ENCODE assay signal across 19 mouse cellular contexts in genomic region chr16:52468426-52468825, GRCm38 (mm10). TPM values are rescaled to one million over a fixed set of nuclear protein-coding genes. Genes with fewer than 3 reads are reported as not detected.
A peak's percentile ranks its signal among the peaks of the same experiment; 100 is the strongest.
DNase-seq lines count a peak whose midpoint lies in the region; ATAC-seq and TF ChIP-seq lines count a peak whose summit lies in the region.
"Had no signal": no experiment of that assay in that cellular context is flagged by ENCODE, and none has a peak within 500 bp of the region (broad histone marks: within the 10 kb centered on the region; RNA-seq: fewer than 3 reads in every experiment).

No protein-coding gene starts in this region.

- H3K27ac ChIP-seq in MEL (ENCODE audit: control insufficient read depth, low read depth, low read length): no peak overlapping the region
- H3K27ac ChIP-seq: forebrain, embryonic 10.5 days; heart, embryonic 10.5 days; hindbrain, embryonic 15.5 days had no signal

- TF ChIP-seq POLR2A in MEL (IDR thresholded peaks at IDR 0.05; ENCODE audit: control insufficient read depth in 1 of 2, insufficient read depth in 1 of 2, low read depth in 1 of 2, low read length in 2 of 2, poor library complexity in 1 of 2): no peak

- TF ChIP-seq CTCF in MEL (IDR thresholded peaks at IDR 0.05 in 2 of 3, conservative IDR thresholded peaks at IDR 0.05 in 1 of 3; ENCODE audit: control insufficient read depth in 1 of 3, insufficient read depth in 1 of 3, low read depth in 2 of 3, low read length in 3 of 3, poor library complexity in 1 of 3, severe bottlenecking in 1 of 3): no peak

- no peak overlapping the region for H3K4me3 ChIP-seq in MEL (ENCODE audit: control insufficient read depth in 1 of 2, insufficient read depth in 1 of 2, low read depth in 2 of 2, low read length in 2 of 2)
- H3K4me3 ChIP-seq: forebrain, embryonic 10.5 days; heart, embryonic 10.5 days; hindbrain, embryonic 15.5 days had no signal

- no peak for TF ChIP-seq RAD21 in MEL (IDR thresholded peaks at IDR 0.05; ENCODE audit: low read depth, low read length)

- no peaks in the 10 kb centered on the region for H3K27me3 ChIP-seq in MEL (ENCODE audit: control insufficient read depth in 1 of 2, insufficient read depth in 2 of 2, low read length in 2 of 2)
- H3K27me3 ChIP-seq: hindbrain, embryonic 15.5 days had no signal

- no peaks in the 10 kb centered on the region for H3K9me3 ChIP-seq in MEL (replicated peaks; ENCODE audit: insufficient read depth, low read length)
- H3K9me3 ChIP-seq: forebrain, embryonic 10.5 days; heart, embryonic 10.5 days; hindbrain, embryonic 15.5 days had no signal

- H3K36me3 ChIP-seq in MEL (ENCODE audit: control insufficient read depth in 1 of 2, insufficient read depth in 2 of 2, low read length in 2 of 2): peaks cover 0 to 2% of the 10 kb centered on the region in 2 experiments; a peak in 1 of 4 replicates
- H3K36me3 ChIP-seq: forebrain, embryonic 10.5 days; heart, embryonic 10.5 days; hindbrain, embryonic 15.5 days had no signal

- H3K4me1 ChIP-seq in MEL (ENCODE audit: control insufficient read depth in 1 of 2, insufficient read depth in 2 of 2, low read length in 2 of 2): peaks cover 0 to 4% of the 10 kb centered on the region in 2 experiments; a peak in 1 of 4 replicates
- H3K4me1 ChIP-seq: forebrain, embryonic 10.5 days; heart, embryonic 10.5 days; hindbrain, embryonic 15.5 days had no signal

- no peaks in the 10 kb centered on the region for H3K79me2 ChIP-seq in MEL (ENCODE audit: control insufficient read depth, insufficient read depth, low read length, poor library complexity)

- DNase-seq in lung, postnatal 36 days: peak; percentile 32
- no peak for DNase-seq in lung, postnatal 4 days
- DNase-seq in MEL (ENCODE audit: low read depth, low spot score): peak; percentile 3
- peak; percentile 53 for DNase-seq in induced T-regulatory cell, adult 2 months (ENCODE audit: low read depth)
- DNase-seq in kidney, postnatal 14 days: no peak
- no peak for DNase-seq in urinary bladder, adult 18-20 months (ENCODE audit: low spot score in 2 of 2)
- DNase-seq in right cerebral cortex, adult 18-20 months: no peak
- DNase-seq: adrenal gland, postnatal 10 days; cerebellum, adult 8-10 months; gastrocnemius, postnatal 14 days; heart, postnatal 14 days; kidney, adult 8-10 months; kidney, postnatal 36 days; liver; lung, adult 2 months had no signal

- peak; percentile 84 for ATAC-seq in neutrophil, adult 5-6 weeks (ENCODE audit: extremely low read depth, insufficient number of reproducible peaks, low FRiP score, poor library complexity, severe bottlenecking)

- no peak for TF ChIP-seq EP300 in MEL (IDR thresholded peaks at IDR 0.05; ENCODE audit: low read depth in 1 of 2, low read length in 2 of 2)

- no peak overlapping the region for H3K9ac ChIP-seq in MEL (ENCODE audit: control insufficient read depth, low read depth, low read length, poor library complexity, severe bottlenecking)
- H3K9ac ChIP-seq: hindbrain, embryonic 15.5 days had no signal

TF ChIP-seq in MEL, 35 proteins besides CTCF, POLR2A, EP300 and RAD21:
- TF ChIP-seq NELFE (IDR thresholded peaks at IDR 0.05; ENCODE audit: low read depth, low read length) (no peak), MYB (IDR thresholded peaks at IDR 0.05; ENCODE audit: low read depth, low read length) (no peak), SMC3 (IDR thresholded peaks at IDR 0.05; ENCODE audit: low read depth, low read length) (no peak), MAX (IDR thresholded peaks at IDR 0.05; ENCODE audit: low read length) (no peak)

RNA-seq across cellular contexts. Expression of gene Alcam, which starts 14.6 kb away (rescaled TPM):
- not detected in 2 replicates for total RNA-seq in MEL (2012; rRNA removed)
- not detected for polyA plus RNA-seq in MEL (2012; ENCODE audit: insufficient read depth in 1 of 2, insufficient read length in 2 of 2, low read depth in 1 of 2, low replicate concordance in 2 of 2, missing spikeins in 1 of 2)
- 121 and 136 TPM in 2 replicates for total RNA-seq in neutrophil, adult 5-6 weeks (2017)

Comparison
In these comparisons a context has a peak if more than half of its experiments do, and no peak if none do; other contexts are left out.
1. DNase-seq: peak in lung, postnatal 36 days (single experiment), MEL (single experiment) and induced T-regulatory cell, adult 2 months (single experiment); none in lung, postnatal 4 days (0 of 2), kidney, postnatal 14 days (single experiment), urinary bladder, adult 18-20 months (0 of 2) and right cerebral cortex, adult 18-20 months (single experiment).
2. RNA of gene Alcam, which starts 14.6 kb away (total RNA-seq): 121 to 136 TPM in neutrophil, adult 5-6 weeks; not detected in MEL; every median in the first group is over 100 times any median in the second.